Mouse (Mus musculus): ENCODE results near the gene Olfr429. TPM values are rescaled to one million over a fixed set of nuclear protein-coding genes. Genes with fewer than 3 reads are reported as not detected.
A peak's percentile ranks its signal among the peaks of the same experiment; 100 is the strongest.
"Not testable (repeated sequence)": the region's sequence is repeated elsewhere in the genome, so short reads cannot be mapped to it uniquely, and the experiment has no call there.

The Olfr429 gene
- not detected in 2 replicates for polyA plus RNA-seq (2015; fragmentation: Nextera tagmentation; extraction: Ambion mirVana)

GRCm38 (mm10) chr1:174084031-174084430 lies at the start of gene Olfr429:
TSS of gene Olfr429 (plus strand) at chr1:174084331.
- no peak within 1 kb of the TSS for H3K27ac ChIP-seq (ENCODE audit: low read length)
- H3K4me3 ChIP-seq (ENCODE audit: low read depth, low read length): no peak within 1 kb of the TSS
- H3K9me3 ChIP-seq (ENCODE audit: low read length): no peaks in the 10 kb centered on the region
- H3K4me1 ChIP-seq (ENCODE audit: insufficient read depth, low read depth, low read length): no peaks in the 10 kb centered on the region
- H3K4me2 ChIP-seq (replicated peaks; ENCODE audit: low read depth, low read length): no peak within 1 kb of the TSS
- 81% methylated on average over 2 of the region's 2 CpGs for WGBS
- H3K27me3 ChIP-seq (replicated peaks; ENCODE audit: insufficient read depth, low read length): no peaks in the 10 kb centered on the region
- no peak for TF ChIP-seq EP300 (IDR thresholded peaks at IDR 0.05)
- TF ChIP-seq CTCF (IDR thresholded peaks at IDR 0.05): no peak
- no peak for DNase-seq (ENCODE audit: low spot score)
- no peak within 1 kb of the TSS for H3K9ac ChIP-seq (replicated peaks; ENCODE audit: low read depth)
- no peaks in the 10 kb centered on the region for H3K36me3 ChIP-seq (ENCODE audit: insufficient read depth, low read length)
- no peak for ATAC-seq

- no peak for TF ChIP-seq CTCF (IDR thresholded peaks at IDR 0.05)
- no peak for TF ChIP-seq EP300 (IDR thresholded peaks at IDR 0.05)
- Histone ChIP-seq H3K4me3 (ENCODE audit: low read depth, low read length) (no peak overlapping the region), H3K9me3 (ENCODE audit: low read length) (no peaks in the 10 kb centered on the region), H3K27ac (ENCODE audit: low read length) (no peak overlapping the region), H3K36me3 (ENCODE audit: insufficient read depth, low read length) (no peaks in the 10 kb centered on the region), H3K4me1 (ENCODE audit: insufficient read depth, low read depth, low read length) (no peaks in the 10 kb centered on the region), H3K27me3 (replicated peaks; ENCODE audit: insufficient read depth, low read length) (no peaks in the 10 kb centered on the region), H3K9ac (replicated peaks; ENCODE audit: low read depth) (no peak overlapping the region), H3K4me2 (replicated peaks; ENCODE audit: low read depth, low read length) (no peak overlapping the region)
- no peak for DNase-seq (ENCODE audit: low spot score)
- WGBS: 66% methylated on average over 4 of the region's 4 CpGs
- ATAC-seq: no peak
Measured at GRCm38 (mm10) chr1:174035841-174036240, 48.3 kb upstream of the Olfr429 start.

DNA sequence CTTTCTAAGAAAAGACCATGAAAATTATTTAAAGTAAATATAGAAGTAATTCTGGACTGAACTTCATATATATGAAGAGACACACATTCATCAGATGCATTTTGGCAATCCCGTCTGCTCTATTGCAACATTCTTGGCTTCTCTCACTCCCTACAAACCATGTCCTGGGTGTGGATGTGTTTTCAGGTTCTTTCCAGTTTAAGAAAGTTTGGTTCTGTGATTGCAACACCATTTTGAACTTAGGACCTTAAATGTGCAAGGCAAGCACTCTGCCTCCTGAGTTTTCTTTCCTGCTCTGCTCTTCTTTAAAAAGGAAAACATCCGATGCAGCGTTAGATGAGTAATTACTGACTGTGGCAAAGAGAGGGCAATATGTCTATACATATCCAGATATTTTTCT lies 45.7 kb upstream of the Olfr429 start:
- Histone ChIP-seq H3K36me3 (ENCODE audit: insufficient read depth, low read length) (no peaks in the 10 kb centered on the region), H3K4me3 (ENCODE audit: low read depth, low read length) (no peak overlapping the region), H3K9me3 (ENCODE audit: low read length) (no peaks in the 10 kb centered on the region), H3K4me2 (replicated peaks; ENCODE audit: low read depth, low read length) (no peak overlapping the region), H3K4me1 (ENCODE audit: insufficient read depth, low read depth, low read length) (no peaks in the 10 kb centered on the region), H3K9ac (replicated peaks; ENCODE audit: low read depth) (no peak overlapping the region), H3K27me3 (replicated peaks; ENCODE audit: insufficient read depth, low read length) (no peaks in the 10 kb centered on the region), H3K27ac (ENCODE audit: low read length) (no peak overlapping the region)
- TF ChIP-seq EP300 (IDR thresholded peaks at IDR 0.05) (no peak), CTCF (IDR thresholded peaks at IDR 0.05) (no peak)
- ATAC-seq: peak; percentile 16; the same call in 1 of the 2 replicates
- WGBS: 58% methylated on average over 3 of the region's 3 CpGs
- DNase-seq (ENCODE audit: low spot score): peak; percentile 61

- peak; percentile 66 for ATAC-seq
- H3K27ac ChIP-seq (ENCODE audit: low read length): no peak within 1 kb of the TSS
- no peaks in the 10 kb centered on the region for H3K27me3 ChIP-seq (replicated peaks; ENCODE audit: insufficient read depth, low read length)
- H3K4me3 ChIP-seq (ENCODE audit: low read depth, low read length): no peak within 1 kb of the TSS
- 56% methylated on average over 7 of the region's 7 CpGs for WGBS
- TF ChIP-seq EP300 (IDR thresholded peaks at IDR 0.05): 0 out of 2 replicates have a peak, but pooled peaks have one; percentile 52
- TF ChIP-seq CTCF (IDR thresholded peaks at IDR 0.05): no peak
- no peaks in the 10 kb centered on the region for H3K4me1 ChIP-seq (ENCODE audit: insufficient read depth, low read depth, low read length)
- no peak within 1 kb of the TSS for H3K9ac ChIP-seq (replicated peaks; ENCODE audit: low read depth)
- DNase-seq (ENCODE audit: low spot score): peak; percentile 89
- H3K4me2 ChIP-seq (replicated peaks; ENCODE audit: low read depth, low read length): no peak within 1 kb of the TSS
- no peaks in the 10 kb centered on the region for H3K36me3 ChIP-seq (ENCODE audit: insufficient read depth, low read length)
- H3K9me3 ChIP-seq (ENCODE audit: low read length): no peaks in the 10 kb centered on the region
Measured at GRCm38 (mm10) chr1:174040523-174041177, 43.5 kb upstream of the Olfr429 start, which contains the start of gene Olfr433. TSS of gene Olfr433 (plus strand) at chr1:174040705.

DNA sequence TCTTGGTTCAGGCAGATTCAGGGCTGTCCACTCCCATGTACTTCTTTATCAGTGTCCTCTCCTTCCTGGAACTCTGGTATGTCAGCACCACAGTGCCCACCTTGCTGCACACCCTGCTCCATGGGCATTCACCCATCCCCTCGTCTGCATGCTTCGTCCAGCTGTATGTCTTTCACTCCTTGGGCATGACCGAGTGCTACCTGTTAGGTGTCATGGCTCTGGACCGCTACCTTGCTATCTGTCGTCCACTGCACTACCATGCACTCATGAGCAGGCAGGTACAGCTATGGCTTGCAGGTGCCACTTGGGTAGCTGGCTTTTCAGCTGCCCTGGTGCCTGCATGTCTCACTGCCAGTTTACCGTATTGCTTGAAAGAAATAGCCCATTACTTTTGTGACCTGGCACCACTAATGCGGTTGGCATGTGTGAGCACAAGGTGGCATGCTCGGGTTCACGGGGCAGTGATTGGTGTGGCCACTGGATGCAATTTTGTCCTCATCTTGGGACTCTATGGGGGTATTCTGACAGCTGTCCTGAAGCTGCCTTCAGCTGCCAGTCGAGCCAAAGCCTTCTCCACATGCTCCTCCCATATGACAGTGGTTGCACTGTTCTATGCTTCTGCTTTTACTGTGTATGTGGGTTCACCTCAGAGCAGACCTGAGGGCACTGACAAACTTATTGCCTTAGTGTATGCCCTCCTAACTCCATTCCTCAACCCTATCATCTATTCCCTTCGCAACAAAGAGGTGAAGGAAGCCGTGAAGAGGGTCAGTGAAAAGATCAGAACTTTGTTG lies 41.8 kb upstream of the Olfr429 start:
- not testable (repeated sequence) for H3K9ac ChIP-seq (replicated peaks; ENCODE audit: low read depth); H3K27ac ChIP-seq (ENCODE audit: low read length); H3K4me1 ChIP-seq (ENCODE audit: insufficient read depth, low read depth, low read length); DNase-seq (ENCODE audit: low spot score); ATAC-seq; H3K4me2 ChIP-seq (replicated peaks; ENCODE audit: low read depth, low read length); H3K4me3 ChIP-seq (ENCODE audit: low read depth, low read length); H3K36me3 ChIP-seq (ENCODE audit: insufficient read depth, low read length); H3K9me3 ChIP-seq (ENCODE audit: low read length); H3K27me3 ChIP-seq (replicated peaks; ENCODE audit: insufficient read depth, low read length)
- 79% methylated on average over 12 of the region's 12 CpGs for WGBS

DNA sequence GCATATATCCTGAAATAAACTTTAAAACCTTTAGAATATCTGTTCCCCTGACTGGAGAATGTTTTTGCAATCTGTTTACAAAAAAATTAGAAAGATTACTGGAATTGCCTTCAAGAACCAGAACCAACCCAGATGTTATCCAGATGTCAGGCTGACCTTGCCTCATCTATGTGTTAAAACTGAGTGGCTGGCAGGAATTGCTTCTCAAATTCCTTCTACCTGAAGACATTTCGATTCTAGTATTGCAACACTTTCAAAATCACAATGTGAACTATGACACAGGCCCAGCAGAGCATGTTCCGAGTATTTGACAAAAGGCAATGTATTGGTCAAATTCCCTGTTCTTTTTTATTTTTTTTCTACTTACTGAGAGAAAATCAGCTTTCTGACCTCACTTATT lies 39.7 kb upstream of the Olfr429 start:
- Histone ChIP-seq H3K4me1 (ENCODE audit: insufficient read depth, low read depth, low read length) (no peaks in the 10 kb centered on the region), H3K27ac (ENCODE audit: low read length) (no peak overlapping the region), H3K27me3 (replicated peaks; ENCODE audit: insufficient read depth, low read length) (no peaks in the 10 kb centered on the region), H3K9ac (replicated peaks; ENCODE audit: low read depth) (no peak overlapping the region), H3K9me3 (ENCODE audit: low read length) (no peaks in the 10 kb centered on the region), H3K36me3 (ENCODE audit: insufficient read depth, low read length) (no peaks in the 10 kb centered on the region), H3K4me3 (ENCODE audit: low read depth, low read length) (no peak overlapping the region), H3K4me2 (replicated peaks; ENCODE audit: low read depth, low read length) (no peak overlapping the region)
- ATAC-seq (no peak), DNase-seq (ENCODE audit: low spot score) (peak; percentile 45)
- TF ChIP-seq EP300 (IDR thresholded peaks at IDR 0.05) (peak; percentile 59), CTCF (IDR thresholded peaks at IDR 0.05) (no peak)
- 53% methylated on average over 2 of the region's 2 CpGs for WGBS

DNA sequence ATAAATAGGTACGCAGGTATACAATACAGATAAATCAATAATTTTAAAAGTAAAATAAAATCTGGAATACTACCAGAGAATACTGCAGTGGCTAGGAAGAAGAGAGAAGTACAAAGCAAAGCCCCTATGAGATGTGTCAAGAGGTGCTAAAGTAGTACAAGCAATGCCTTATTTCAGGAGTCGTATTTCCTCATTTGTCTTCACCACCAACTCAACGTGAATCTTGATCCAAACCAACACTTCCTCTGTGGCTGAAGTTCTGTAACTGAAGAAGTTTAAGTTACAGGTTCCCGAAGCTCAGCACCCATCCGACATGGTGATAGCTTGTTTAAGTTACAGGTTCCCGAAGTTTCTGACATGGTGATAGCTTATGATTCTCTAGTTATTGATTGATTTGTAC lies 35.9 kb upstream of the Olfr429 start:
- H3K27me3 ChIP-seq (replicated peaks; ENCODE audit: insufficient read depth, low read length); H3K9me3 ChIP-seq (ENCODE audit: low read length); H3K4me3 ChIP-seq (ENCODE audit: low read depth, low read length); DNase-seq (ENCODE audit: low spot score); H3K27ac ChIP-seq (ENCODE audit: low read length); H3K4me1 ChIP-seq (ENCODE audit: insufficient read depth, low read depth, low read length); ATAC-seq; H3K36me3 ChIP-seq (ENCODE audit: insufficient read depth, low read length); H3K4me2 ChIP-seq (replicated peaks; ENCODE audit: low read depth, low read length); H3K9ac ChIP-seq (replicated peaks; ENCODE audit: low read depth): not testable (repeated sequence)
- WGBS: 64% methylated on average over 5 of the region's 6 CpGs

Measured in lung, postnatal 0 days (tissue).